Mouse (Mus musculus): ENCODE results near the gene Adam23.

The Adam23 gene

DNA sequence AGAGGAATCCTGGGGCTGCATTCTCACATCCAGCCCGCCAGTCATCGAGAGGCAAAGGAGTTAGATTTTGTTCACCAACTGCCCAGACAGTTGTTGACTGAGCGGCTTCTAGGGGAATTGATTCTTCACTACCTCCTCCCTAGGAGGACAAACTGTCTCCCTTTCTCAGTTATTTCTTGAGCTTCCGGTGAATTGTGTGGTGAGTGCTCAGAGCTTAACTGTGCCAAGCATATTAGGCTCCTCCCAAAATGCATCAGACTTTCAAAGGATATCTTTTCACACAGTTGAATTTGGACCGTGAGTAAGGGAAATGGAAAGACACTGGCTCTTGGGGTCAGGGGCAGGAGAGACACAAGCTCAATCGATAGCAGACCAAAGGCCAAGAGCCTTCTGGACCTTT, 39.0 kb downstream of the Adam23 start:
- DNase-seq (ENCODE audit: low spot score): no peak

DNA sequence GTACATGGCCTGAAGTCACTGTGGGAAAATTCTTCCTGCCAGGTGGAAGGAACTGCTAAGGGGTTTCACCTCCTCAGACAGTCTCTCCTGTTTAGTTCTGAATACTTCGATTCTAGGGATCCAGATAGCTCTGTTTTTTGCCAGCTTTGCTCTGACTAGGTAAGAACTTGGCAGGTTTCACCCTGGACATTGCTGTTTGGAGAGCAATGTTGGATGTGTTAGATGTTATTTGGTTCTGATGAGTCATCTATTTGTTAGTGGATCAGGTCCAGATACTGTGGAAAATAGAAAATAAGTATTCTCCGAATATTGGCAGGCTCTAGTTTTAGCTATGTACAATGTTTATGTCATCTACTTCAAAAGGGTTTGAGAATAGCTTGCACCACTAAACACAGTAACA, 41.0 kb downstream of the Adam23 start:
- no peak for DNase-seq (ENCODE audit: low spot score)

DNA sequence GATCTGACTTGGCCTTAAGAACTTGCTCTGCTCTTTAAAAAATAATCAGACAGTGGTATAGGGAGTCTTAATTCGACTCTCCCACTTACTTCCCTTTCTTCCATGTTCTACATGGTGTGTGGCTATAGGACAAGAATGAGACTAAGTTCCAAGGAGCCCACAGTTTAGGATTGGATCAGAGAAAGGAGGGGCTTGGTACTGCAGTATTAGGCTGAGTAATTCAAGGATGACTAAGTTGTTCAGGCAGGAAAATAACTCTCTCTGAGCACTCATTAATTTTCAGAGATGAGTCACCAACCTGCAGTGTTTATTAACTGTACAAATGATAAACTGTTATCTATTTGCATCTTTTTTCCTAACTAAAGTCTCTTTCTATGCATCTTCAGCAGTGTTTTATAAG, 45.3 kb downstream of the Adam23 start:
- DNase-seq (ENCODE audit: low spot score): no peak

DNA sequence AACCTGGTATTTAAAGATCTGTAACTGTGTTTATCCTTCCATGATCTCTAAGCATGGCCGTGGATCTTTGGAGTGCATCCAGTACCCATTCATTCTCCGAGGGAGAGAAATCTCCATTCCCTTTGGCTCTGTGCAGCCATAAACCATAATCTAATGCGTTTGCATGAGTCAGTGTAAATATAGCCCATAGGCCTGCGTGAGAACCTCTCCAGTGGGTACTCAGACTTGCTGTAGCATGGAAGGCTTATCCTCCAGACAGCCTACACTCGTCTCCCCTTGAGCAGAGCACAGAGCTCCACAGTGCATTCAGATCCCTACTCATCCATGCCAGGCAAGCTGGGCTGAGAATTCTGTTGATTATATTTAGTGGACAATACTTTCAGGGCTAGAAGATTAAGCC, 47.6 kb downstream of the Adam23 start:
- DNase-seq (ENCODE audit: low spot score): peak; percentile 4

- DNase-seq (ENCODE audit: low spot score): no peak
Measured at GRCm38 (mm10) chr1:63507386-63507785, 61.7 kb downstream of the Adam23 start.

GRCm38 (mm10) chr1:63508801-63509200, 63.1 kb downstream of the Adam23 start:
- DNase-seq (ENCODE audit: low spot score): no peak

- no peak for DNase-seq (ENCODE audit: low spot score)
Measured at GRCm38 (mm10) chr1:63511416-63511815, 65.7 kb downstream of the Adam23 start.

GRCm38 (mm10) chr1:63517800-63518199, 72.1 kb downstream of the Adam23 start:
- no peak for DNase-seq (ENCODE audit: low spot score)

- DNase-seq (ENCODE audit: low spot score): no peak
Measured at GRCm38 (mm10) chr1:63518814-63519213, 73.1 kb downstream of the Adam23 start.

DNA sequence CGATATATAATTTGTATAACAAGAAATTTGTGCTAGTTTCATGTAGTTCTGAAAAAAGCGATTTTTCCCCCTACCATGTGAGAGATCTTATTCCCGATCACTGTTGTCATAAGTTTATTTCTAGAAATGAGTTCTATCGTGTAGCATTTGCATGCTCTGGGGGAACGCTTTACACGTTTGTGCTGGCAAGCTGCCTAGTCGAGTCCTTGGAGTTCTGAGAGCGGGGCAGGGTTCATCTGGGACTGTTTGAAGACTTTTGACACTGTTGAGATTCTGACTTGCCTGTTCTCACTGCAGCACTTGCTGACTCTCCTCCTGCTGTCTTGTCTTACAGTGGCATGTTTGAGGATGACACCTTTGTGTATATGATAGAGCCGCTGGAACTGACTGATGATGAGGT, 84.2 kb downstream of the Adam23 start:
- no peak for DNase-seq (ENCODE audit: low spot score)

DNA sequence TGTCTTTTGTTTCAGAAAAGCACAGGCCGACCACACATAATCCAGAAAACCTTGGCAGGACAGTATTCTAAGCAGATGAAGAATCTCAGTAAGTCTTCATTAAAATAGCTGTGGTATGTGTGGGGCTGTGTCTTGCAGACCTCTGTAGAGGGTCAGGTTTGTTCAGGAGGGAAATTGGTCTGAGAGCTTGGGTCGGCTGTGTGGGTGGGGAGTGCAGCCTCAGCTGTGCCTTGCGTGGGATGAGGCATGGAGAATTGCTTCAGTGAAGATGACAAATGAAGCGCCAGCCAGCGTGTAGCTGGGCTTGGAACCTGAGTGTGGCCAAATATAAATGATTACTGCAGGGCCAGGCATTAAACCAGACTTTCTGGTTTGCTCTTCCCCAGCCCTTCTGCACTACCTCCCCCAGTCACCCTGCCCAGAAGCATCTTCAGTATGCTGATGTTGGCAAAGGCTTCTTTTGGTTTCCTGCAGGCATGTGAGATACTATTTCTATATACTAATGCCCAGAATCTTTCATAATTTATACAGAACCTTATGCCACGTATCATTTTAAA, 88.7 kb downstream of the Adam23 start:
- DNase-seq (ENCODE audit: low spot score): peak; percentile 7

- no peak for DNase-seq (ENCODE audit: low spot score)
Measured at GRCm38 (mm10) chr1:63539884-63540613, 94.4 kb downstream of the Adam23 start.

- no peak for DNase-seq (ENCODE audit: low spot score)
Measured at GRCm38 (mm10) chr1:63544122-63544521, 98.4 kb downstream of the Adam23 start.

DNA sequence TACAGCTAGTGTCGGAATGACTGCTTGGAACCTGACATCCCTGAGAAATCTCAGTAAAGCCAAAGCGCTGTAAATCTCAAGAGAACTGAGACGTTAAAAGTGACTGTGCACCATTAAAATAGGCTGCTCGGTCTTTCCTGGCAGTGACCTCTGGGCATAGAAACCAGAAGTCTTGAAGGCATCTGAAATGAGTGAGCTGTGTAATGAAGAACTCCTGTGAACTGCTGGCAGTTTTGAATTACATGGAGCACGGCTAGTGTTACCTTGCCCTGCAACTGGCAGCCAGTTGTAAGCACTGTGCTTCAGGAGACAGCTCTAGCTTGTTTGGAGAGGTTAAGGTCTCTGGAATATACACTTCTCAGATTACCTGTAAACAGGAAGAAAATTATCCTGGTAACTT, 107.3 kb downstream of the Adam23 start:
- no peak for DNase-seq (ENCODE audit: low spot score)

DNA sequence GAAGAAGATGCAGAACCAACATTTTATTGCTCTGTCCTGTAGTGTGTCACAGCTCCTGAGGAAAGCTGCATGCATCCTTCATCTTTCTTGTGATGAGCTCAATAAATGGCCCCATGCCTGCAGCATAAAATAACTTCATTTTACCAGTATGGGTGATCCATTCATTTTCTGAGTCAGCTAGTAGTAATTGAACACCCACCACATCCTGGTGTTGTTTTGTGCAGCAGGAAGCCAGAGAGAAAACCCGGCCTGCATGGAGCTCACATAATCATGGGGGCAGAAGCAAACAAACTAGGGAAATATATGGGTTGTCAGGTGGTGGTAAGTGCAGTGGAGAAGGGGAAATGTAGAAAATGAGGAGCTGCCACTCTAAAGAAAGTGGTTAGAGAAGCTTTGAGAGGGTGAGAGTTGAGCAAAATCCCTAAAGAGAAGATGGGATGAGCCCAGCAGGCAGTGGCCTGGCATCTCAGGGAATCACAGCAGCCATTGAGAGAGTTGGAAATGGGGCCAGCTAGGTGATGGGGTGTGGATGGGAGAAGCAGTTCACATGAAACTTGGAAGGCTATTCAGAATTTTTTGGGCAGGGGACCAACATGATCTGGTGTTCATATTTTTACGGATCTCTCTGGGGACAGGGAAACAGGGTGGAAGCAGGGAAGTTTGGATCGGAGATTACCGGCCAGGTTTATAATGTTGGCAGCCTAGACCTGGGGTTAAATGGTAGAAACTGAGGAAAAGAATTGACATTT, 116.3 kb downstream of the Adam23 start:
- DNase-seq (ENCODE audit: low spot score): no peak

DNA sequence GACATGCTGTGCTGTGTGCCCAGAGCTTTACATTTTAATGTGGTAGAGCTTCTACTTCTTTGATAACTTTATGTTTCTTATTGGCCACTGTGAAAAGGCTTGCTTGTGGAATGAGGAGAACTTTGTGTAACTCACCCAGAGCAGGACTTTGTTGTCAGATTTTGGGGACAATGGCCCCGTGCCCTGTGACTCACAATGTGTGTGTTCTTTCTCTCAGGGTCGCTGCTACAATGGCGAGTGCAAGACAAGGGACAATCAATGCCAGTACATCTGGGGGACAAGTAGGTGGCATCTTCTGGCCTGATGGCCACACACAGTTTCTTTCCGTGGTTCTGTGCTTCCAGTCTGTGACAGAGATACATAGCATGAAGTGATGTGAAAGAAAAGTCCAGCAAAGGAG, 118.2 kb downstream of the Adam23 start:
- no peak for DNase-seq (ENCODE audit: low spot score)

DNA sequence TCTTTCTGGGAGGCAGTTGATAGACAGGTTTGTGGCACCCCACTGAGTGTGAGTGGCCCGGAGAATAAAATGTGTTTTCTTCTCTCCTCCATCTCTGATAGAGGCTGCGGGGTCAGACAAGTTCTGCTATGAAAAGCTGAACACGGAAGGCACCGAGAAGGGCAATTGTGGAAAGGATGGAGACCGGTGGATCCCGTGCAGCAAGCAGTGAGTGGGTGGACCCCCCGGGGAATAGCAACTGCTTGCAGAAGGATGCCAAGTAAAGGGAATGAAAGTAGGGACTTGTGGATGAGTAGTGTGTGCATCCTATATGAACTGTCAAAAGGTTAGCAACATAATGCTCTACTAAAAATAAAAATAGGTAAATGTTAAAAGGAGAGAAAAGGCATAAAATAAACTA, 120.8 kb downstream of the Adam23 start:
- DNase-seq (ENCODE audit: low spot score): no peak

- DNase-seq (ENCODE audit: low spot score): no peak
Measured at GRCm38 (mm10) chr1:63567031-63567430, 121.3 kb downstream of the Adam23 start.

GRCm38 (mm10) chr1:63572229-63572628, 126.5 kb downstream of the Adam23 start:
- no peak for DNase-seq (ENCODE audit: low spot score)

DNA sequence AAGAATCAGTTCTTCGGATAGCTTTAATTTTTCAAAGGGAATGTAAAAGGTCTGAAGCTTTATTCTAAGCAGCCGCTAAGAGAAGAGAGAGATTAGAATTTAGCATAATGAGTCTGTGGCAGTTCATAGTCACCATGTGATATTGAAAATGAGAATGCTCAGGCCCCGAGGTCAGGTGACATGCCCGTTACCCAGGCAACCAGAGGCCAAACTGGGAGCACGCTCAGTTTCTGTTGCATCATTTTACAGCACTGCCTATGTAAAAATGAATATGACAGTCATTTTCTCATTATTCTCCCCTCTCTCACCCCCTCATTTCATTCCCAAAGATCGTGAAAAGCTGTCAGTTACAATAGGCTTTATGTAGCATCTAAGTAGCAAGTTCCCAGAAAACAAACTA, 127.7 kb downstream of the Adam23 start:
- DNase-seq (ENCODE audit: low spot score): no peak

GRCm38 (mm10) chr1:63573864-63574611, 128.3 kb downstream of the Adam23 start:
- no peak for DNase-seq (ENCODE audit: low spot score)

DNA sequence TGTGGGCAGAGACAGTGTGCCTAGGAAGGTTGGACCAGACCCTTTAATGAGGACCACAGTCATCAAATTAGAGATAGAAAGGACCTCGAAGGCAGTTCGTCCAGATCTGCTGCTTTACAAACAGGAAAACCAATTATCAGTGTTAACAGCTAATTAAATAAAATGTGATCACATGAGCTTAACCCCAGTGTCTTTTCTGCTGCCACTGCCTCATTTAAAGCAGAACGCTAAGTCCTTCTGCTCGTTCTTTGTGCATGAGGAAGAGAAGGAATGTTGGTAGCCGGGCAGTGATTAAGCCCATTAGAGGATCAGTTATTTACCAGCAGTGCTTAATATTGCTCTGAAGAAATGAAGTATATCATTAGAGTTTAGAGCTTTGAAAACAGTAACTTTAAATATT, 131.1 kb downstream of the Adam23 start:
- DNase-seq (ENCODE audit: low spot score): no peak

DNA sequence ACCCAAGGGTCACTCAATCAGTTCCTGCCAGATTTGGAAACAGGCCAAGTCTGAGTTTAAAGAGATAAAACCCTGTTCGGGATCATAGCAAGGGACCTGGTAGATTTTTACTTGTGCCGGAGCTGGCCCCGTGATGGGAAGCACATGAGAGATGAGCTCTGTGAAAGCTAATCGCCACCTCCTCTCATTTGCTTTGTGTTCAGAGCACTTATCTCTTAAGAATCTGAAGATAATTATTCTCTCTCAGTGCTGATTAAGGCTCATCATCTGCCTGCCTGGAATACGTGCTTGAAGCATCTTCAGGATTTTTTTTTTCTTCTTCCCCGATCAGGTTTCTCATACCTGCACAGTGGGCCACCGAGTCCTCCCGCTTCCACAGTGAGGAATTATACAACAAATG, 133.5 kb downstream of the Adam23 start:
- no peak for DNase-seq (ENCODE audit: low spot score)

All from urinary bladder, postnatal 14 days (tissue).